Mouse (Mus musculus): ENCODE measurements around the gene Lhfpl2.

Lhfpl2 gene

DNA sequence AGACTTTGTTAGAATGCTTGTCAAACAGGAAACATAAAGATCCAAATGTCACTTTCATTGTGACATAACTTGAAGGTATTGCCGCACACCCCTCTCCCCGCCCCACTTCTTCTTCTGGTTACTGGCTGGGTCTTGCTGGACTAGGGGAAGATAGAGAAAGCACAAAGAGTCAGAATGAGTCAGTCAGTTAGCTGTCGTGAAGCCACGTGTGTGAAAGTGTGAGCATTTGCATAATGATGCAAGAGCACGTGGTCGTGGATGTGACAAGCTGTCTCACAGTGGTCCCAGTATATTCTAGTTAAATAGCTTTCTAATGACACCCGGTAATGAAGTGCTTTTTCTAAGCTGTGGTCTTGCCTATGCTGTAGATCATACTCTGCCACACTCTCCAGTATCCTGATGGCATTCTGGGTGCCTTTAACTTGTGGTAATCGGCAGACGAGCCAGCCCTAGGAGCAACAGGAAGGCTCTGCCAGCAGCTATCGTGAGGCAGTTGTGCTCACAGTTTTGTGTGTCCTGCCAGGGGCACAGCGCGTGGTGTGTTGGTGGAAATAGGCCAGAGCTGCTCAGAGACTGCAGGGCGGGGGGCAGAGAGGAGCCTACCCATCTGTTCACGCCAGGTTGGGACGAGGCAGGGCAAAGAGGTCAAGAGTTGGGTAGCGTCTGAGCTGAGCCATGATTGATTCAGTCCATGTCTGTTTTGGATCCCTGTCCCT, 40.9 kb downstream of the Lhfpl2 start:
- Histone ChIP-seq H3K4me1 (replicated peaks; ENCODE audit: low read depth, low read length) (no peaks in the 10 kb centered on the region), H3K9me3 (ENCODE audit: low read length) (no peaks in the 10 kb centered on the region), H3K27me3 (ENCODE audit: insufficient read depth, low read length) (peaks cover 9% of the 10 kb centered on the region; the same call in 1 of the 2 replicates), H3K4me3 (replicated peaks; ENCODE audit: low read length) (no peak overlapping the region), H3K36me3 (ENCODE audit: insufficient read depth, low read length) (no peaks in the 10 kb centered on the region)
- no peak for TF ChIP-seq POU5F1 (IDR thresholded peaks at IDR 0.05; ENCODE audit: borderline replicate concordance, low read length)
- no peak for TF ChIP-seq NANOG (IDR thresholded peaks at IDR 0.05; ENCODE audit: borderline replicate concordance, low read length)
- TF ChIP-seq CTCF (conservative IDR thresholded peaks at IDR 0.05; ENCODE audit: low read length), result no peak

DNA sequence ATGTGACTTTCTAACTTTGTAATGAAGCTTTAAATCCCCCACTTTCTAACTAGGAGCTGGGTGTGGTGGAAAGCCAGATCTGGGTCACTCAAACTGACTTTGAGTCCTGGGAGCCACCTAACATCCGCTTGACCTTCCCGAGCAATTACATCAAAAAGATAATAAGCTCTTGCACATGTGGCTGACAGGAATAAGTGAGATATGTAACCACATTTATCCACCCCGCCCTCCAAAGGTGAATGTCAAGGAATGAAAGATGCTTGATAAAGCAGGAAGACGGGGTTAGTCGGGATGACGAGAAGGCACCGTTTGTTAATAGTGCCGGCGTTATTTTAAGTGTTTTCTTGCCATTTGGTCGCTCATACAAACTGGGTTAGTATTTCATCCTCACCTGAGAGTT, 41.5 kb downstream of the Lhfpl2 start:
- Histone ChIP-seq H3K4me3 (replicated peaks; ENCODE audit: low read length) (no peak overlapping the region), H3K4me1 (replicated peaks; ENCODE audit: low read depth, low read length) (no peaks in the 10 kb centered on the region), H3K36me3 (ENCODE audit: insufficient read depth, low read length) (no peaks in the 10 kb centered on the region), H3K27me3 (ENCODE audit: insufficient read depth, low read length) (peaks cover 9% of the 10 kb centered on the region; the same call in 1 of the 2 replicates), H3K9me3 (ENCODE audit: low read length) (no peaks in the 10 kb centered on the region)
- TF ChIP-seq CTCF (conservative IDR thresholded peaks at IDR 0.05; ENCODE audit: low read length), result no peak
- TF ChIP-seq NANOG (IDR thresholded peaks at IDR 0.05; ENCODE audit: borderline replicate concordance, low read length), result no peak
- no peak for TF ChIP-seq POU5F1 (IDR thresholded peaks at IDR 0.05; ENCODE audit: borderline replicate concordance, low read length)

DNA sequence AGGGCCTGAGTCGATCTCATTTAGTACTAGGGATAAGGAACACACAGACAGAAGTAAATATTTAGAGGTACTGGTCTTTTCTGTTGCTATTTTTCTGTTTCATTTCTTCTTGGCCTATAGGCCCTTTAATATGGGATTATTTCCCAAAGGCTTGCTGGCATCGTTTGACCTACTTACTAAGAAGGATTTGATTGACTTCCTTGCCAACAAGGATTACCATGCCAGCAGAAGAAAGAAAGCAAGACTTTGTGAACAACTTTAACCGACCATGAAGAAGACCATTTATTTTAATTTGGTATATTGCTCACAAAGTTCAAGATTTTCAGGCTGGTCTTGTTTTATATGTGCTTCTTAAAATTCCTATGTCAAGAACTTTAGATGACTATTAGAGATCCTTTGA, 42.8 kb downstream of the Lhfpl2 start:
- Histone ChIP-seq H3K4me1 (replicated peaks; ENCODE audit: low read depth, low read length) (no peaks in the 10 kb centered on the region), H3K4me3 (replicated peaks; ENCODE audit: low read length) (no peak overlapping the region), H3K27me3 (ENCODE audit: insufficient read depth, low read length) (peaks cover 9% of the 10 kb centered on the region; the same call in 1 of the 2 replicates), H3K9me3 (ENCODE audit: low read length) (no peaks in the 10 kb centered on the region), H3K36me3 (ENCODE audit: insufficient read depth, low read length) (no peaks in the 10 kb centered on the region)
- TF ChIP-seq NANOG (IDR thresholded peaks at IDR 0.05; ENCODE audit: borderline replicate concordance, low read length) (no peak), POU5F1 (IDR thresholded peaks at IDR 0.05; ENCODE audit: borderline replicate concordance, low read length) (no peak), CTCF (conservative IDR thresholded peaks at IDR 0.05; ENCODE audit: low read length) (no peak)

DNA sequence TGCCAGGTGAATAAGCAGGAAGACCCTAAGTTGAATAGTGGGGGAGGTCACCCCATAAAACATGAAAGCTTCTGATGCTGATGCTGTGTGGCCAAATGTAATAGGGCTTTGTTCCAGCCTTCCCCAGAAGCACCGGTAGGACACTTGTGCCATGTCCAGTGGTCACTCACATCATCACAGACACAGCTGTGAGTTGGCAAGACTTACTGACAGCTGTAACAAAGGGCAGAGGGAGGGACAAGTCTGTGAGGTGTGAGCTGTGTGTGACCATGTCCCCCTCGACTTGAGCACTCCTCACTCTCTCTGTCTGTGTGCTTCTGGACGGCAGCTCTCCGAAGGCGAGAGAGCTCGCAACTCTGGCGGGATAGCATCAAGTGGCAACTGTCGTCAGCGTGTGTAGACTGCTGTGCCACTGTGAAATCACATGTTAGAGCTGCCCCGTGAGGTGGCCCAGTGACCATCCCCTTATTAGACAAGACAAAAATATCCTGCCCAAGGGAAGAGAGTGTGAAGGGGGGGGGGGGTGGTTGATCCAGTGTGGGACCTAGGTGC, 43.5 kb downstream of the Lhfpl2 start:
- Histone ChIP-seq H3K4me1 (replicated peaks; ENCODE audit: low read depth, low read length) (no peaks in the 10 kb centered on the region), H3K4me3 (replicated peaks; ENCODE audit: low read length) (no peak overlapping the region), H3K36me3 (ENCODE audit: insufficient read depth, low read length) (no peaks in the 10 kb centered on the region), H3K9me3 (ENCODE audit: low read length) (no peaks in the 10 kb centered on the region), H3K27me3 (ENCODE audit: insufficient read depth, low read length) (peaks cover 10% of the 10 kb centered on the region)
- TF ChIP-seq CTCF (conservative IDR thresholded peaks at IDR 0.05; ENCODE audit: low read length) (no peak), POU5F1 (IDR thresholded peaks at IDR 0.05; ENCODE audit: borderline replicate concordance, low read length) (no peak), NANOG (IDR thresholded peaks at IDR 0.05; ENCODE audit: borderline replicate concordance, low read length) (no peak)

DNA sequence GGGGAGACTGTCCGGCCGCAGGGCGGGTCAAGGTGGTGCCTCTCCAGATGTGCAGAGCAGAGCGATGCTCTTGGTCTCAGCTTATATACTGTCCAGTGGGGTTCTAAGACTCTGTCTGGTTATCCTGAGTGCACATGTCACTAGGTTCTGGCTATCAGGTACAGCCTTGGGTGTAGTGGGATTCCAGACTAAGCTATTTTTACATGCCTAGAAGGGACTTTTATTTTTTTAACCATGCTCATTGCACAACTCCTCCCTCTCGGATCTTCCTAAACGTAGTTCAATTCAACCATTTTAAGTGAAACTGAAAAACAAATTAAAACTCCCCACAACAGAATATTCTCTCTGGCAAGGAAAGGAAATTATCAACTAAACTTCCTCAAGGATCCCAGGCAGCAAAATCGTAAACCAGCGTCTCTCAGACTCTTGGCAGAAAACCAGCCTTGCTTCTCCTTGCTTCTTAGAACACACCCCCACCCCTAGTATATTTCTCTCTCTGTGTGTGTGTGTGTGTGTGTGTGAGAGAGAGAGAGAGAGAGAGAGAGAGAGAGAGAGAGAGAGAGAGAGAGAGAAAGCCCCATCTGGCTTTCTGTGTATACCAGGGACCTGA, 47.4 kb downstream of the Lhfpl2 start:
- no peaks in the 10 kb centered on the region for H3K9me3 ChIP-seq (ENCODE audit: low read length)
- no peak overlapping the region for H3K4me3 ChIP-seq (replicated peaks; ENCODE audit: low read length)
- TF ChIP-seq CTCF (conservative IDR thresholded peaks at IDR 0.05; ENCODE audit: low read length) (no peak), NANOG (IDR thresholded peaks at IDR 0.05; ENCODE audit: borderline replicate concordance, low read length) (no peak), POU5F1 (IDR thresholded peaks at IDR 0.05; ENCODE audit: borderline replicate concordance, low read length) (no peak)
- H3K27me3 ChIP-seq (ENCODE audit: insufficient read depth, low read length), result peaks cover 7% of the 10 kb centered on the region
- H3K36me3 ChIP-seq (ENCODE audit: insufficient read depth, low read length), result no peaks in the 10 kb centered on the region
- no peaks in the 10 kb centered on the region for H3K4me1 ChIP-seq (replicated peaks; ENCODE audit: low read depth, low read length)

DNA sequence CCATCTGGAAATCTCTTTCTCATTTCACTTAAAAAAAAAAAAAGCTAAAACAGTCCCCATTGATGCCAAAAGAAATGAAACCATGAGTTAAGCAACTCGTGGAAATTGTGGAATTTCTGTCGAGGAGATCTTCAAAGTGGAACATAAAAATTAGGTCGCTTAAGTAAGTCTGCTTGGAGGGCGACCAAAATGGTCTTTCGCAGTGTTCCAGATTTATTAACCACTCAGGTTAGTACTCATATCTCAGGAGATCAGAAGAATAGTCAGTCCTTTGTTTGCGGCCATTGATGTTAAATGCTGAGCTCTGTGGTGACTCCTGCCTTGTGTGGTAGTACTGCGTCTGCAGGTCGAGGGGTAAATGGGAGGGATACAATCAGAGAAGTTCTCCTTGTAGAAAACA, 48.8 kb downstream of the Lhfpl2 start:
- Histone ChIP-seq H3K27me3 (ENCODE audit: insufficient read depth, low read length) (peaks cover 7% of the 10 kb centered on the region; the same call in 1 of the 2 replicates), H3K4me1 (replicated peaks; ENCODE audit: low read depth, low read length) (no peaks in the 10 kb centered on the region), H3K36me3 (ENCODE audit: insufficient read depth, low read length) (no peaks in the 10 kb centered on the region), H3K9me3 (ENCODE audit: low read length) (no peaks in the 10 kb centered on the region), H3K4me3 (replicated peaks; ENCODE audit: low read length) (no peak overlapping the region)
- TF ChIP-seq NANOG (IDR thresholded peaks at IDR 0.05; ENCODE audit: borderline replicate concordance, low read length) (no peak), POU5F1 (IDR thresholded peaks at IDR 0.05; ENCODE audit: borderline replicate concordance, low read length) (no peak), CTCF (conservative IDR thresholded peaks at IDR 0.05; ENCODE audit: low read length) (no peak)

DNA sequence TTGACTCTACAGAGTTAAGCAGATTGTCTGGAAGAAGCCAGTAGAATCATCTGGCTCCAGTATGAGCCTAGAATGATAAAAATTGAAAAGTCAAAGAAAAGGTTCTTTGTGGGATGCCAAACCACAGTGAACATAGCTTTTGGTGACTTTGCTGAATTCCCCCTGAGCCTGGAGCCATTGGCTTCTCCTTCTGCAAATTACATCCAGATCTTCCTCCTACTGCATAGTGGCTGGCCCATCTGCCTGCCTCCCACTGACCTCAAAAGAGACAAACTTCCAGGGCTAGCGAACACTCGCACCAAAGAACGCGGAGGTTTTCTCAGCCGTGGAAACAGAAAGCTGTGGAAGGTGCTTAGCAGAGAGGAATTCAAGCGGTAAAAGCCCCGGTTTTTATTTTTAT, 49.4 kb downstream of the Lhfpl2 start:
- Histone ChIP-seq H3K27me3 (ENCODE audit: insufficient read depth, low read length) (peaks cover 7% of the 10 kb centered on the region; the same call in 1 of the 2 replicates), H3K4me3 (replicated peaks; ENCODE audit: low read length) (no peak overlapping the region), H3K9me3 (ENCODE audit: low read length) (no peaks in the 10 kb centered on the region), H3K36me3 (ENCODE audit: insufficient read depth, low read length) (no peaks in the 10 kb centered on the region), H3K4me1 (replicated peaks; ENCODE audit: low read depth, low read length) (no peaks in the 10 kb centered on the region)
- no peak for TF ChIP-seq NANOG (IDR thresholded peaks at IDR 0.05; ENCODE audit: borderline replicate concordance, low read length)
- no peak for TF ChIP-seq POU5F1 (IDR thresholded peaks at IDR 0.05; ENCODE audit: borderline replicate concordance, low read length)
- TF ChIP-seq CTCF (conservative IDR thresholded peaks at IDR 0.05; ENCODE audit: low read length), result no peak

DNA sequence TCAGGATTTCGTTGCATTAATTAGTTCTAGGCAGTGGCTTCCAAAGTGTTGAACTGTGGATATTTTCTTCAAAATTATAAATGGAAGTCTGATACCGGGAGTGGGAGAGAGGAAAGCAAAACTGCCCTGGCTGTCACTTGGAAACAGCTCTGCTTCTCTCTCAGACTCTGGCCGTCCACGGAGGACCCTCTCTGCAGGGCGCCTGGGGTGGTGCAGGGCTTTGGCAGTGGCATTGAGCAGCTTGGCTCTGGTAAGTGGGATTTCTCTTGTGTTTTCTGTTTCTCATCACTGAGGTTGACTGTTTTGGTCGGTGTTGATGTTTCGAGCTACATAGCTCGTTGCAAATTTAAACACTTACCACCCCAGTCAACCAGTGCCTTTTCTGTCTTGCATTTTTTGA, 53.0 kb downstream of the Lhfpl2 start:
- TF ChIP-seq POU5F1 (IDR thresholded peaks at IDR 0.05; ENCODE audit: borderline replicate concordance, low read length), result no peak
- no peak overlapping the region for H3K4me3 ChIP-seq (replicated peaks; ENCODE audit: low read length)
- H3K36me3 ChIP-seq (ENCODE audit: insufficient read depth, low read length), result no peaks in the 10 kb centered on the region
- H3K4me1 ChIP-seq (replicated peaks; ENCODE audit: low read depth, low read length), result 0 out of 2 replicates have a peak, but pooled peaks cover 3% of the 10 kb centered on the region
- H3K9me3 ChIP-seq (ENCODE audit: low read length), result no peaks in the 10 kb centered on the region
- H3K27me3 ChIP-seq (ENCODE audit: insufficient read depth, low read length), result peaks cover 7% of the 10 kb centered on the region; the same call in 1 of the 2 replicates
